Mouse (Mus musculus): ENCODE measurements at regions not wholly inside any gene's neighbourhood (a gene's known extent, or its start where the extent isn't known, plus 50 kb on each side); places are given as distances from the start of the nearest gene placed in this dataset.

DNA sequence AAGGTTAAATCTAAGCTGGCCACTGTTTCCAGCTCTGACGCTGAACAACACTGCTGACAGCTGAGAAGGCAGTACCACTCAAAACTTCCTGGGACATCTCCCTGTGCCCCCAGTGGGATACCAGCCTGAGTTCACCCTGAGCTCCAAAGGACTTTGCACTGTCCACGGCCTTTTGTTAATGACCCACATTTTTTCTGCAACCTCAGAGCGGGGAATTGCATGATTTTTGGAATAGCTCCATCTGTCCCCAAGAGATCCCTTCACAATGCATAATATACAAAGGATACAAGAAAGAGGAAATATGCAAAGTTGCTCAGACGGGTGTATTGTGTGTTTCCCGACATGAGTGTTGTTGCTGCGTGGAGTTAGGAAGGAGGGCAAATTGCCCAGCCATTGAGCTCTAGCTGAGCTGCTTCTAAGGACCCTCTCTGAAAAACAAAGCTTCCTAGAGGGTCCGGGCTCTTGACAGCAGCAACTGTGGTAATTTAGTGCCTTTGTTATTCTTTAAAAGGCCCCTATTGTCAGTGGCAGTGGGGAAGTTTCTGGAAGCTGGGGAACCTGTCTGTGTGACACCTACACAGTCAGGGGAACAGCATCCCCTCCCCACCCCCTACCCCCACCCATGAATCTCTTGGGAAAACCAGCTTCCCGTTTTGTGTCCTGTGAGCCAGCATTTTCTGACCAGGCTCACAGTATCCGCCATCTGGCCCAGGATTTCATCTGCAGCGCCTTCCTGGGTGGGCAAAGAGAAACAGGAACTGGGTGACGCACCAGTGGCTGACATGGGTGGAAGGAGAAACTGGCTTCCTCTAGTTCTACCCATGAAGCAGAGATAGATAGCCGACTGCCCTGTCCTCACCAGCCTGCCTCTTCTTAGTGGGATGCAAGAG is 217.4 kb upstream of the Spdye4c start:
- TF ChIP-seq POLR2A (IDR thresholded peaks at IDR 0.05; ENCODE audit: low read depth, low read length), result no peak
- TF ChIP-seq CTCF (IDR thresholded peaks at IDR 0.05; ENCODE audit: extremely low read depth, insufficient read length, insufficient replicate concordance, low read depth, low read length), result no peak

Data from small intestine, adult 2 months (tissue).